Mouse (Mus musculus) liver, embryonic 15.5 days (tissue): ENCODE measurements around the gene Ctbs. TPM values are rescaled to one million over a fixed set of nuclear protein-coding genes. Genes with fewer than 3 reads are reported as not detected.
A peak's percentile ranks its signal among the peaks of the same experiment; 100 is the strongest.

ENCODE experiments used
- ATAC-seq: fragments of 200-750 bp; cut with Nextera tagmentation; 2 replicates; pipeline ENCODE4 v1.8.0; 2017; ENCODE audit warnings: moderate number of reproducible peaks, mild to moderate bottlenecking, moderate library complexity; ENCODE audit not compliant: insufficient read depth
- H3K27ac ChIP-seq: fragments of 300-500 bp; sonication (generic); replicated peaks from 2 replicates; pipeline ENCODE4 v1.5.1; 2015; ENCODE audit warnings: mild to moderate bottlenecking, inconsistent platforms
- H3K27me3 ChIP-seq: fragments of 300-500 bp; sonication (generic); 2 replicates; pipeline ENCODE4 v1.6.1; 2015; ENCODE audit warnings: mild to moderate bottlenecking, inconsistent platforms
- H3K36me3 ChIP-seq: fragments of 300-500 bp; sonication (generic); replicated peaks from 2 replicates; pipeline ENCODE4 v1.6.1; 2015; ENCODE audit warnings: moderate library complexity, mild to moderate bottlenecking, inconsistent platforms
- H3K4me1 ChIP-seq: fragments of 300-500 bp; sonication (generic); replicated peaks from 2 replicates; pipeline ENCODE4 v1.6.1; 2015; ENCODE audit warnings: inconsistent platforms
- H3K4me2 ChIP-seq: fragments of 300-500 bp; sonication (generic); 2 replicates; pipeline ENCODE4 v1.6.1; 2015; ENCODE audit warnings: moderate library complexity, mild to moderate bottlenecking, inconsistent platforms
- H3K4me3 ChIP-seq: fragments of 300-500 bp; sonication (generic); replicated peaks from 2 replicates; pipeline ENCODE4 v1.5.1; 2015; ENCODE audit warnings: mild to moderate bottlenecking, inconsistent platforms
- H3K9ac ChIP-seq: fragments of 300-500 bp; sonication (generic); 2 replicates; pipeline ENCODE4 v1.6.1; 2015; ENCODE audit warnings: moderate library complexity, mild to moderate bottlenecking, inconsistent platforms
- H3K9me3 ChIP-seq: fragments of 300-500 bp; sonication (generic); replicated peaks from 2 replicates; pipeline ENCODE4 v1.6.1; 2016; ENCODE audit warnings: inconsistent platforms
- WGBS: fragments of 180-500 bp; shearing (Covaris S2); methylation state at CpG from one replicate; pipeline ENCODE4 v1.1.7; 2015; ENCODE audit warnings: mixed read lengths; ENCODE audit not compliant: insufficient replicate concordance; 5-methylcytosine and 5-hydroxymethylcytosine counted together
- polyA plus RNA-seq: library from polyadenylated mRNA; unstranded; fragments of >200 nt; fragmentation: Nextera tagmentation; extraction: Ambion mirVana; gene quantifications from 2 replicates; pipeline ENCODE4 v1.2.1, GENCODE M21; 2015

Gene Ctbs
- polyA plus RNA-seq, 1 experiment from 2014 or later = 5.4 TPM

DNA sequence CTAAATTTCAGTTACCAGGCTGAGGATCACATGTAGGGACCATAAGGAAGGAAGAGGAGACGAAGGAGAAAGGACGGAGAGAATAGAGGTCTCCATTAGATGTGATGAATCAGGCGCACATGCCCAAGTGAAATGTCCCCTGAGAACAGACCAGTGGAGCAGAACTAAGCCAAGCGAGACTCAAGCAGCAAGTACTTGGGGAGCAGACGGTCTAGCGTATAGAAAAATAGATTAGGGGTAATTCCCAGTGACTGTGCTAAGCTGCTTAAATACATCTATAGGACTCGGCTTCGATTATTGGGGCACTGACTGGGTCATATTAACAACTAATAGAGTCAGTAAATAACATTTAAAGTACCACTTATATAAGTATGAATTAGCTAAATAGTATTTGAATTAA is 45.3 kb downstream of the Ctbs start:
- Histone ChIP-seq H3K4me1 (peaks cover 5% of the 10 kb centered on the region; the same call in 1 of the 2 replicates), H3K9ac (no peak overlapping the region), H3K27ac (no peak overlapping the region), H3K4me2 (no peak overlapping the region), H3K4me3 (no peak overlapping the region), H3K9me3 (no peaks in the 10 kb centered on the region), H3K27me3 (no peaks in the 10 kb centered on the region), H3K36me3 (no peaks in the 10 kb centered on the region)
- 77% methylated on average over 8 of the region's 8 CpGs for WGBS
- no peak for ATAC-seq

- peak overlapping the region; percentile 93 for H3K9ac ChIP-seq
- no peaks in the 10 kb centered on the region for H3K9me3 ChIP-seq
- under 1% methylated on average over 13 of the region's 13 CpGs for WGBS
- H3K27me3 ChIP-seq = no peaks in the 10 kb centered on the region
- peak overlapping the region; percentile 97 for H3K27ac ChIP-seq
- peak overlapping the region; percentile 81 for H3K4me2 ChIP-seq
- ATAC-seq = no peak
- H3K36me3 ChIP-seq = peaks cover 14% of the 10 kb centered on the region
- peak overlapping the region; percentile 89 for H3K4me3 ChIP-seq
- H3K4me1 ChIP-seq = peaks cover 35% of the 10 kb centered on the region
Measured at GRCm38 (mm10) chr3:146498989-146499388, 49.4 kb downstream of the Ctbs start.

GRCm38 (mm10) chr3:146499431-146500002 is 49.9 kb downstream of the Ctbs start, which contains the start of the genes Spata1 and Gng5:
Spata1 (minus strand) TSS chr3:146499753.
Gng5 (plus strand) TSS chr3:146499807.
- H3K27me3 ChIP-seq = no peaks in the 10 kb centered on the region
- peak; percentile 97 for ATAC-seq
- H3K9ac ChIP-seq = peak within 1 kb of the TSS; percentile 93
- no peaks in the 10 kb centered on the region for H3K9me3 ChIP-seq
- peaks cover 19% of the 10 kb centered on the region for H3K36me3 ChIP-seq
- WGBS = under 1% methylated on average over 67 of the region's 88 CpGs
- H3K4me3 ChIP-seq = peak within 1 kb of the TSS; percentile 89
- peaks cover 35% of the 10 kb centered on the region for H3K4me1 ChIP-seq
- peak within 1 kb of the TSS; percentile 81 for H3K4me2 ChIP-seq
- H3K27ac ChIP-seq = peak within 1 kb of the TSS; percentile 97

DNA sequence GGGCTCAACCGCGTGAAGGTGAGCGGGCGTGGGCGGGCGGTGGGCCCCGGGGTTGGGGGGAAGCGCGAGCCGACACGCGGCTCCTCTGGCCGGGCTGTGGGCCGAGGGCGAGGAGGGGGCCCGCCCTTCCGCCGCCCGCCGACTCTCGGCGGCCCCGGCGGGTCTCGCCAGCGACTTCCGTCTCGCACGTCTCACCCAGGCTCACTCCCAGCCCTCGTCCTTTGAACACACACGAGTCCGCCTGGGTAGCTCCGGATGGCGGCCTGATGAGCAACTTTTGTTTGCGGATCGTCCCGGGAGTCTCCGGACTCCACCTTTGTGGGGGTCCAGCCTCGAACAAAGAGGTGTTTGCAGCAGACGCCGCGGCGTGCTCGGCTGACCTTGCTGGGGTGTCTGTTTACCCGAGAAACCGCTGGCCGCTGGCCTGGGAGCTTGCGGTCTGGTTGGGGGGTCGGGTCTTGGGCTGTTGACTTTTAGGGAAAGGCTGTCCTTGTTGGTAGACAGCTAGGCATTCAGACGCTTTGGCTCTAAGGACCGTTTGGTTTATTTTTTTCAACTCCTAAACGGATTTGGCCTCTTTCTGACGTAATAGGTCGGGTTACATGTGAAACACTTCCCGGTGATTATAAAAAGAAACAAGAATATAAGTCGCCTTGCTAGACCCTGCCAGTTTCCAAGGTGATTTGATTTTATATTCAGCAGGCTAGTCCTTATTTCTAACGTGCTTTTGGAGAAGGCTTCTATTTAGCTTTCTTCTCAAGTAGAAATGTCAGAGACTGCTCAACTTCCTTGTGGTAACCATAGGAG is 50.6 kb downstream of the Ctbs start:
- Histone ChIP-seq H3K36me3 (peaks cover 23% of the 10 kb centered on the region), H3K27ac (peak overlapping the region; percentile 97), H3K4me3 (peak overlapping the region; percentile 89), H3K9ac (peak overlapping the region; percentile 93), H3K4me1 (peaks cover 35% of the 10 kb centered on the region), H3K27me3 (no peaks in the 10 kb centered on the region), H3K4me2 (peak overlapping the region; percentile 81), H3K9me3 (no peaks in the 10 kb centered on the region)
- ATAC-seq = peak; percentile 60
- WGBS = under 1% methylated on average over 57 of the region's 57 CpGs

GRCm38 (mm10) chr3:146500810-146501201 is 51.2 kb downstream of the Ctbs start:
- Histone ChIP-seq H3K4me2 (peak overlapping the region; percentile 81), H3K4me3 (peak overlapping the region; percentile 89), H3K4me1 (peaks cover 35% of the 10 kb centered on the region), H3K27ac (peak overlapping the region; percentile 97), H3K27me3 (no peaks in the 10 kb centered on the region), H3K9me3 (no peaks in the 10 kb centered on the region), H3K9ac (peak overlapping the region; percentile 93), H3K36me3 (peaks cover 28% of the 10 kb centered on the region)
- WGBS = 6% methylated on average over 5 of the region's 5 CpGs
- ATAC-seq = no peak

DNA sequence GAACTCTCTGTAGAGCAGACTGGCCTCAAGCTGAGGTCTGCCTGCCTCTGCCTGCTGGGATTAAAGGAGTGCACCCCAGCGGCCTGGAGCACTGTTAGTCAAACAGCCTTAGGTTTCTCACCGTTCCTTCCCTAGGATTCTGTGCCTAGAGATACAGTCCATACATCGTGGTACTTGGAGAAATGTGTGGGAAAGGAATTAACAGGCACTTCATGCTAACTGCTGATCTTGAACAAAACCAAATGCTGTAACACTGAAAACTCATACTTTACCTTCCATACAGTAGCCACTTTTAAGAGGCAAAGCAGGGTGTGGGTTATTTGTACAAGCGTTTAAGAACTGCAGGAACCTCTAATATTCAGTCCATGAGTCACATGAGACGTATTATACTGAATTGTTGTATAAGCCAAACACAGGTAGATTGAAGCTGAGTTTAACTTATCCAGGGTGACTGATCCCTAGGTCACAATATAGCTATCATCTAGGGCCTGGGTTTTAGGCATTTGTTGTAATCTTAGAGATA is 52.1 kb downstream of the Ctbs start:
- H3K9me3 ChIP-seq = no peaks in the 10 kb centered on the region
- H3K4me2 ChIP-seq = peak overlapping the region; percentile 81
- WGBS = 58% methylated on average over 5 of the region's 5 CpGs
- H3K36me3 ChIP-seq = peaks cover 36% of the 10 kb centered on the region
- H3K9ac ChIP-seq = peak overlapping the region; percentile 93; the same call in 1 of the 2 replicates
- ATAC-seq = no peak
- H3K4me1 ChIP-seq = peaks cover 35% of the 10 kb centered on the region
- no peaks in the 10 kb centered on the region for H3K27me3 ChIP-seq
- peak overlapping the region; percentile 97 for H3K27ac ChIP-seq
- peak overlapping the region; percentile 89 for H3K4me3 ChIP-seq

- Histone ChIP-seq H3K36me3 (peaks cover 81% of the 10 kb centered on the region), H3K27me3 (no peaks in the 10 kb centered on the region), H3K4me2 (no peak overlapping the region), H3K4me1 (peaks cover 18% of the 10 kb centered on the region), H3K27ac (no peak overlapping the region), H3K9ac (no peak overlapping the region), H3K9me3 (no peaks in the 10 kb centered on the region), H3K4me3 (no peak overlapping the region)
- ATAC-seq = no peak
- 79% methylated on average over 7 of the region's 7 CpGs for WGBS
Measured at GRCm38 (mm10) chr3:146506711-146507110, 57.1 kb downstream of the Ctbs start.

Other genes with a start within 250 kb of the Ctbs start
- 0.03 TPM in 1 of 2 replicates, not detected in the other for gene Lpar3, start 228.8 kb upstream of the Ctbs start, polyA plus RNA-seq
- 81.7 and 84.5 TPM in 2 replicates for gene Ssx2ip, start 45.2 kb upstream of the Ctbs start, polyA plus RNA-seq
- gene Spata1, start 50.0 kb downstream of the Ctbs start, polyA plus RNA-seq = 0.96 and 1.3 TPM in 2 replicates
- gene Gng5, start 50.0 kb downstream of the Ctbs start, polyA plus RNA-seq = 458 and 540 TPM in 2 replicates
- gene Rpf1, start 71.6 kb downstream of the Ctbs start, polyA plus RNA-seq = 25.7 and 25.9 TPM in 2 replicates
- 30.4 and 56.2 TPM in 2 replicates for gene Uox, start 120.6 kb downstream of the Ctbs start, polyA plus RNA-seq
- 2.1 and 3.3 TPM in 2 replicates for gene Dnase2b, start 165.8 kb downstream of the Ctbs start, polyA plus RNA-seq
- not detected in 2 replicates for gene 4930503B20Rik, start 201.5 kb downstream of the Ctbs start, polyA plus RNA-seq
- 0.33 and 0.45 TPM in 2 replicates for gene Samd13, start 235.8 kb downstream of the Ctbs start, polyA plus RNA-seq